Mouse (Mus musculus) left cerebral cortex, adult 11 months (tissue): ENCODE measurements at regions not wholly inside any gene's neighbourhood (a gene's known extent, or its start where the extent isn't known, plus 50 kb on each side); places are given as distances from the start of the nearest gene placed in this dataset.

Source experiments
- DNase-seq: peaks from one replicate; pipeline ENCODE4 v3.0.0; 2022; ENCODE audit warnings: low spot score

DNA sequence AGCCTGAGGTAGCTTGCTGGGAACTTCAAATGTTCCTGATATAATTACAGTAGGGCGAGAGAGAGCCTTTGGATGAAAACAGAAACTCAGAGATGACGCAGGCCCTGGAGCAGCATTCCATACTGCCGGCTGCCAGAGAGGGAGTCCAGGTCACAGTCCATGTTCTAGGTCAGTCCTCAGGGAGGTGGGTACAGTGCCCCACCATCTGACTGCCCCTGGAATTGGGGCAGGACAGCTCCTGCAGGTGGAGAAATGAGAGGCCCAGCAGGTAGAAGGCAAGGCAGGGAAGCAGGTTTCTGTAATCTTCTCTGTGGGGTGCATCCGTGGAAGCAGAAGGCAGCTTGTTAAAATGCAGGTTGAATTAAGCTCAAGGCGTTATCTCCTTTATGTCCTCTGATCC lies 94.5 kb upstream of the 4930596D02Rik start:
- no peak for DNase-seq

DNA sequence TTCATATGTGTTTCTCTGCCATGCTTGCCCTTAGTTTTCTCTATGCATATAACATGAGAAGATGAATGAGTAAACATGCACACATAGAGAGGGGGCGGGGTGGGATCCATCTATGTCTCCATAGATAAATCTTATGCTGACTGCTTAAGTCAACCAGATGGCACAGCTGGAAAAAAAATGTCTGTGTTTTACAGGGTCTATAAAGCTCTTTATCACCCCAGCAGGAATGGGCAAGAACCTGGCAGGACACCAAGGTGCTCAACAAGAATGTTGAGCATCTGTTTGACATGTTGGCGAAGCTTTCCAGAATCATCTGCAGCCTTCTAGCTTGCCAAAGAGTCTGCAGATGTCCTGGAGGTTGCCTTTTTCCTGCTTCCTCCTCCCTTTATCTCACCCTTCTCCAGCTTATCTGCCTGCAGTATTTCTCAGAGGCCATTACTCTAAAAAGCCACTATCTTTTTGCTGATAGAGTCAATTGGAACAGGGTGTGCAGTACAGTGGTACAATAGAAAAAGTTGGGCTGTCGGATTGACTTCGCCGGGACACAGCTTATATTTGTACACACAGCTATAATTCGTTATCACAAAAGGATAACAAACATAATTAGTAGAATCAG lies 73.0 kb upstream of the 4930596D02Rik start:
- peak; percentile 1 for DNase-seq

DNA sequence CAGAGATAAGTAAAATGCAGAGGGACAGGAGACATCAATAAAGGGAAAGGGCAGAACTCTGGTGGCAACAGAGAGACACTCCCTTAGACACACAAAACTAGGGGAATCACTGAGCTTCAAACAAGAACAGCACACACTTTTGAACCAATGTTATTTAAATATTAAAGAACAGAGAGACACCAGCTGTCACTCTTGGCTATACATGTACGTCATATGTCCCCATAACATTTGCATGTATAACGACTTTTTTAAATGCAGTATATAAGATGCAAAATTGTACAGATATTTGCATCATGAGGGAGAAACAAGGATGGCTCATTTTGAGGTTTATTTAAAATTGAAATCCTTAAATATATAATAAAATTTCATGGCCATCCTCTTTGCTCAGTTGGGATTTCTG lies 62.5 kb upstream of the 4930596D02Rik start:
- no peak for DNase-seq
